Mouse (Mus musculus): ENCODE measurements around the gene Gria2. TPM values are rescaled to one million over a fixed set of nuclear protein-coding genes. Genes with fewer than 3 reads are reported as not detected.

The Gria2 gene
- polyA plus RNA-seq, 1 experiment from 2014 or later, result 5.7 TPM

DNA sequence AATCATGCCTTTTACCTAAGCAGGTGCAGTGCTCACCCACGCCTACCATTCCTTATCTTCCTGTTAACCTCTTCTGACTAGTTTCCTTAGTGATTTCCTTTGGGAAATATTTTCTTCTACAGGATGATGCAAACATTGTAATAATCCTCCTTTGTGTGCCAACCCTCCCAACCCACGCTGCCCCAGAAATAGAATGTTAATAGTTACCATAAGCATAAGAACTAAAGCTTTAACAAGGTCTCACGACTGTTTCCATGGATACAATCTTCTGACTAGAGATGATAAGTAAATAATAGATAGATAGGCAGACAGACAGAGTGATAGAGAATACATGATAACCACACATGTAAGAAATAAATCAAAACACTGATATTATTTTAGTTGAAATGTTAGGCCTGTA, 140.8 kb downstream of the Gria2 start:
- WGBS, result 62% methylated on average over 3 of the region's 3 CpGs

GRCm38 (mm10) chr3:80652213-80652612, 150.4 kb downstream of the Gria2 start:
- H3K36me3 ChIP-seq, result no peaks in the 10 kb centered on the region
- no peak overlapping the region for H3K4me3 ChIP-seq
- no peaks in the 10 kb centered on the region for H3K4me1 ChIP-seq
- ATAC-seq (ENCODE audit: insufficient number of reproducible peaks, low FRiP score, low TSS enrichment, low read depth), result no peak
- no peaks in the 10 kb centered on the region for H3K9me3 ChIP-seq
- 67% methylated on average over 5 of the region's 5 CpGs for WGBS
- no peak overlapping the region for H3K27ac ChIP-seq
- H3K9ac ChIP-seq, result no peak overlapping the region
- no peak overlapping the region for H3K4me2 ChIP-seq
- no peaks in the 10 kb centered on the region for H3K27me3 ChIP-seq

More for the DNA sequence above, 140.8 kb downstream of the Gria2 start:
- Histone ChIP-seq H3K4me1 (no peaks in the 10 kb centered on the region), H3K9me3 (no peaks in the 10 kb centered on the region), H3K9ac (no peak overlapping the region), H3K4me3 (no peak overlapping the region), H3K36me3 (no peaks in the 10 kb centered on the region), H3K4me2 (no peak overlapping the region), H3K27me3 (no peaks in the 10 kb centered on the region), H3K27ac (no peak overlapping the region)
- ATAC-seq (ENCODE audit: insufficient number of reproducible peaks, low FRiP score, low TSS enrichment, low read depth), result no peak

Small RNAs within 50 kb of the gene (microRNA-seq; reads per million reads assigned to microRNA genes)
- not detected for gene Gm25749

Other genes with a start within 250 kb of the Gria2 start
- gene Glrb, start 110.8 kb upstream of the Gria2 start, polyA plus RNA-seq (2015; fragmentation: Nextera tagmentation; extraction: Ambion mirVana), result 16.1 and 16.7 TPM in 2 replicates
- 34.4 and 36.4 TPM in 2 replicates for gene Pdgfc, start 233.6 kb upstream of the Gria2 start, polyA plus RNA-seq (2015; fragmentation: Nextera tagmentation; extraction: Ambion mirVana)

Measured in limb, embryonic 15.5 days (tissue).